Mouse (Mus musculus) ES-E14 (cell line): Measurements from ENCODE around the gene Bcl11b. TPM values are rescaled to one million over a fixed set of nuclear protein-coding genes. Genes with fewer than 3 reads are reported as not detected.

ENCODE experiments used
- DNase-seq: peaks from one replicate; pipeline ENCODE4 v3.0.0-alpha.2; 2013; ENCODE audit warnings: low read depth, low spot score
- H3K27ac ChIP-seq: 2 replicates; pipeline ENCODE4 v1.5.1; 2012; ENCODE audit warnings: low read depth, mild to moderate bottlenecking, low read length, moderate library complexity, mixed read lengths; ENCODE audit not compliant: poor library complexity, insufficient read depth, severe bottlenecking
- H3K36me3 ChIP-seq: 2 replicates; pipeline ENCODE4 v1.6.1; 2012; ENCODE audit warnings: mild to moderate bottlenecking, low read length, moderate library complexity, mixed read lengths; ENCODE audit not compliant: control insufficient read depth, poor library complexity, insufficient read depth, severe bottlenecking
- H3K4me1 ChIP-seq, 2 experiments: fragments of 150-350 bp in 1 of 2; sonication (generic) in 1 of 2; 2 replicates each; pipeline ENCODE4 v1.6.1; 2012; ENCODE audit warnings: low read length in 2 of 2, mild to moderate bottlenecking in 1 of 2, mixed read lengths in 1 of 2; ENCODE audit not compliant: control insufficient read depth in 2 of 2, insufficient read depth in 2 of 2, poor library complexity in 1 of 2
- H3K4me3 ChIP-seq, 2 experiments: fragments of 150-350 bp in 1 of 2; sonication (generic) in 1 of 2; 2 replicates each; pipeline ENCODE4 v1.5.1; 2012; ENCODE audit warnings: low read length in 2 of 2, low read depth in 1 of 2, mild to moderate bottlenecking in 1 of 2, mixed read lengths in 1 of 2; ENCODE audit not compliant: insufficient read depth in 1 of 2, poor library complexity in 1 of 2, severe bottlenecking in 1 of 2
- H3K9ac ChIP-seq: 2 replicates; pipeline ENCODE4 v1.6.1; 2012; ENCODE audit warnings: low read depth, mild to moderate bottlenecking, low read length, mixed read lengths; ENCODE audit not compliant: poor library complexity, insufficient read depth, severe bottlenecking
- H3K9me3 ChIP-seq: fragments of 150-350 bp; sonication (generic); 2 replicates; pipeline ENCODE4 v1.6.1; 2012; ENCODE audit warnings: low read depth, mild to moderate bottlenecking, low read length; ENCODE audit not compliant: control insufficient read depth, insufficient read depth
- CHD2 ChIP-seq: IDR thresholded peaks from 2 replicates; pipeline ENCODE4 v1.6.1; 2014; ENCODE audit warnings: mild to moderate bottlenecking, low read depth, low read length, inconsistent platforms
- HCFC1 ChIP-seq: IDR thresholded peaks from 2 replicates; pipeline ENCODE4 v1.6.1; 2012; ENCODE audit warnings: low read length, inconsistent platforms, borderline replicate concordance; ENCODE audit not compliant: insufficient read depth
- MAFK ChIP-seq: IDR thresholded peaks from 2 replicates; pipeline ENCODE4 v1.6.1; 2014; ENCODE audit warnings: mild to moderate bottlenecking, low read depth, low read length, inconsistent platforms; ENCODE audit not compliant: insufficient read depth
- ZC3H11A ChIP-seq: IDR thresholded peaks from 2 replicates; pipeline ENCODE4 v1.6.1; 2012; ENCODE audit warnings: low read depth, mild to moderate bottlenecking, inconsistent platforms, low read length, borderline replicate concordance
- ZNF384 ChIP-seq: IDR thresholded peaks from 2 replicates; pipeline ENCODE4 v1.6.1; 2012; ENCODE audit warnings: low read depth, low read length, inconsistent platforms
- in situ Hi-C, 2 experiments: fragments of 600-800 bp; cut with MboI; formaldehyde crosslinking; loops; one replicate each; pipeline ENCODE4 v1.15.1; 2025; ENCODE audit warnings: low sequenced_read_pairs in 2 of 2, inconsistent platforms in 1 of 2; ENCODE audit not compliant: unreplicated experiment in 2 of 2
- total RNA-seq: library from RNA; depleted of rRNA; stranded (reverse); fragments of 300-350 nt; gene quantifications from 2 replicates; pipeline ENCODE4 v1.2.3, GENCODE M21; 2012

Bcl11b gene
- total RNA-seq, 1 experiment = 0.85 TPM

GRCm38 (mm10) chr12:107936406-107936805 is 67.0 kb downstream of the Bcl11b start:
- no peak for TF ChIP-seq ZNF384
- TF ChIP-seq HCFC1 = no peak
- no peak for TF ChIP-seq CHD2
- no peak for TF ChIP-seq MAFK
- TF ChIP-seq ZC3H11A = no peak
- DNase-seq = no peak

GRCm38 (mm10) chr12:107934831-107935437 is 68.5 kb downstream of the Bcl11b start:
- H3K27ac ChIP-seq = no peak overlapping the region
- H3K4me3 ChIP-seq = no peak overlapping the region
- no peak for TF ChIP-seq MAFK
- TF ChIP-seq CHD2 = no peak
- TF ChIP-seq ZC3H11A = no peak
- no peak for TF ChIP-seq HCFC1
- no peak for TF ChIP-seq ZNF384
- no peak overlapping the region for H3K9ac ChIP-seq
- H3K9me3 ChIP-seq = no peaks in the 10 kb centered on the region
- DNase-seq = no peak
- H3K36me3 ChIP-seq = no peaks in the 10 kb centered on the region
- in situ Hi-C loops = no loop called here
- no peaks in the 10 kb centered on the region for H3K4me1 ChIP-seq

More at GRCm38 (mm10) chr12:107936406-107936805, 67.0 kb downstream of the Bcl11b start:
- no peaks in the 10 kb centered on the region for H3K36me3 ChIP-seq
- H3K27ac ChIP-seq = no peak overlapping the region
- H3K4me1 ChIP-seq = no peaks in the 10 kb centered on the region
- in situ Hi-C loops = no loop called here
- H3K9me3 ChIP-seq = no peaks in the 10 kb centered on the region
- no peak overlapping the region for H3K4me3 ChIP-seq
- H3K9ac ChIP-seq = no peak overlapping the region

- Histone ChIP-seq H3K4me3 (no peak overlapping the region), H3K27ac (no peak overlapping the region), H3K9me3 (no peaks in the 10 kb centered on the region), H3K9ac (no peak overlapping the region), H3K4me1 (no peaks in the 10 kb centered on the region; a peak in 1 of 4 replicates), H3K36me3 (no peaks in the 10 kb centered on the region)
- in situ Hi-C loops = no loop called here
- DNase-seq = no peak
- TF ChIP-seq ZNF384 (no peak), MAFK (no peak), HCFC1 (no peak), CHD2 (no peak), ZC3H11A (no peak)
These were observed 71.3 kb downstream of the Bcl11b start for GRCm38 (mm10) chr12:107932140-107932539.

GRCm38 (mm10) chr12:107931476-107931875 is 71.9 kb downstream of the Bcl11b start:
- Histone ChIP-seq H3K4me3 (no peak overlapping the region), H3K9ac (no peak overlapping the region), H3K9me3 (no peaks in the 10 kb centered on the region), H3K36me3 (no peaks in the 10 kb centered on the region), H3K4me1 (no peaks in the 10 kb centered on the region; a peak in 1 of 4 replicates), H3K27ac (no peak overlapping the region)
- no peak for DNase-seq
- TF ChIP-seq ZNF384 = no peak
- no peak for TF ChIP-seq ZC3H11A
- no peak for TF ChIP-seq HCFC1
- no peak for TF ChIP-seq MAFK
- TF ChIP-seq CHD2 = no peak
- in situ Hi-C loops = no loop called here
